Mouse (Mus musculus): ENCODE results near the gene Misp. TPM values are rescaled to one million over a fixed set of nuclear protein-coding genes. Genes with fewer than 3 reads are reported as not detected.

The Misp gene
- total RNA-seq, 2 experiments from 2014 or later = 0.20 to 4.2 TPM

- DNase-seq (ENCODE audit: low spot score in 2 of 2) = no peak
These were observed 45.8 kb downstream of the Misp start for GRCm38 (mm10) chr10:79866601-79867000.

GRCm38 (mm10) chr10:79871845-79872244 lies 51.1 kb downstream of the Misp start:
- no peak for DNase-seq (ENCODE audit: low spot score in 2 of 2)

GRCm38 (mm10) chr10:79872862-79873261 lies 52.1 kb downstream of the Misp start:
- DNase-seq (ENCODE audit: low spot score in 2 of 2) = no peak

GRCm38 (mm10) chr10:79873313-79873712 lies 52.5 kb downstream of the Misp start:
- no peak for DNase-seq (ENCODE audit: low spot score in 2 of 2)

GRCm38 (mm10) chr10:79873715-79874289 lies 53.0 kb downstream of the Misp start:
- DNase-seq (ENCODE audit: low spot score in 2 of 2) = no peak

- DNase-seq (ENCODE audit: low spot score in 2 of 2) = no peak
These were observed 53.6 kb downstream of the Misp start, which contains the start of the genes Prtn3 and Plppr3 for GRCm38 (mm10) chr10:79874290-79874862. Prtn3 (plus strand) TSS chr10:79874476. Plppr3 (minus strand) TSS chr10:79874634.

- DNase-seq (ENCODE audit: low spot score in 2 of 2) = no peak
These were observed 56.4 kb downstream of the Misp start for GRCm38 (mm10) chr10:79877174-79877573.

GRCm38 (mm10) chr10:79877757-79878156 lies 57.0 kb downstream of the Misp start:
- DNase-seq (ENCODE audit: low spot score in 2 of 2) = no peak

- DNase-seq (ENCODE audit: low spot score in 2 of 2) = no peak
These were observed 58.7 kb downstream of the Misp start for GRCm38 (mm10) chr10:79879527-79879926.

Small RNAs within 50 kb of the gene (microRNA-seq; reads per million reads assigned to microRNA genes)
- not detected for gene Mir6910

Other genes with a start within 250 kb of the Misp start
- gene Theg, start 233.7 kb upstream of the Misp start, total RNA-seq (2021) = not detected
- 1 to 10 TPM in 1 of 2 experiments, under 1 TPM in 1; 0.56 to 1.5 TPM for gene C2cd4c, start 207.0 kb upstream of the Misp start, total RNA-seq (2021)
- gene Shc2, start 183.1 kb upstream of the Misp start, total RNA-seq (2021) = 10 to 100 TPM in 1 of 2 experiments, 1 to 10 TPM in 1; 8.9 to 13.3 TPM
- not detected for gene Odf3l2, start 175.3 kb upstream of the Misp start, total RNA-seq (2021)
- under 1 TPM; 0.28 to 0.64 TPM for gene Madcam1, start 156.4 kb upstream of the Misp start, total RNA-seq (2021)
- gene Tpgs1, start 151.6 kb upstream of the Misp start, total RNA-seq (2021) = 10 to 100 TPM; 32.4 to 33.9 TPM
- gene Cdc34, start 138.8 kb upstream of the Misp start, total RNA-seq (2021) = 10 to 100 TPM; 72.6 to 78.1 TPM
- 1 to 10 TPM; 1.8 to 2.4 TPM for gene Gzmm, start 132.0 kb upstream of the Misp start, total RNA-seq (2021)
- 100 to 1,000 TPM; 504 to 513 TPM for gene Bsg, start 116.5 kb upstream of the Misp start, total RNA-seq (2021)
- 1 to 10 TPM; 8.9 to 9.3 TPM for gene Hcn2, start 104.4 kb upstream of the Misp start, total RNA-seq (2021)
- 10 to 100 TPM; 61.2 to 68.6 TPM for gene Polrmt, start 74.4 kb upstream of the Misp start, total RNA-seq (2021)
- not detected for gene Fgf22, start 65.9 kb upstream of the Misp start, total RNA-seq (2021)
- 10 to 100 TPM; 60.7 to 61.7 TPM for gene Rnf126, start 54.0 kb upstream of the Misp start, total RNA-seq (2021)
- gene Fstl3, start 43.7 kb upstream of the Misp start, total RNA-seq (2021) = 1 to 10 TPM; 6.7 to 7.1 TPM
- gene Prss57, start 30.0 kb upstream of the Misp start, total RNA-seq (2021) = under 1 TPM; 0.11 to 0.71 TPM
- gene Palm, start 27.4 kb upstream of the Misp start, total RNA-seq (2021) = 100 to 1,000 TPM in 1 of 2 experiments, 10 to 100 TPM in 1; 91.8 to 119 TPM
- gene Ptbp1, start 33.4 kb downstream of the Misp start, total RNA-seq (2021) = 100 to 1,000 TPM; 344 to 389 TPM
- gene Prtn3, start 53.5 kb downstream of the Misp start, total RNA-seq (2021) = 1 to 10 TPM; 2.2 to 7.0 TPM
- gene Plppr3, start 53.6 kb downstream of the Misp start, total RNA-seq (2021) = 10 to 100 TPM in 1 of 2 experiments, 1 to 10 TPM in 1; 8.6 to 14.8 TPM
- gene Elane, start 65.3 kb downstream of the Misp start, total RNA-seq (2021) = 1 to 10 TPM in 1 of 2 experiments, under 1 TPM in 1; 0.92 to 5.7 TPM
- 10 to 100 TPM; 13.7 to 25.6 TPM for gene Cfd, start 69.9 kb downstream of the Misp start, total RNA-seq (2021)
- 10 to 100 TPM; 64.1 to 64.7 TPM for gene Med16, start 87.9 kb downstream of the Misp start, total RNA-seq (2021)
- not detected for gene Gm26602, start 89.9 kb downstream of the Misp start, total RNA-seq (2021)
- 1 to 10 TPM in 1 of 2 experiments, under 1 TPM in 1; 0.87 to 1.6 TPM for gene Kiss1r, start 96.0 kb downstream of the Misp start, total RNA-seq (2021)
- 100 to 1,000 TPM; 119 to 133 TPM for gene R3hdm4, start 100.2 kb downstream of the Misp start, total RNA-seq (2021)
- gene Arid3a, start 106.1 kb downstream of the Misp start, total RNA-seq (2021) = 10 to 100 TPM; 12.6 to 15.9 TPM
- 10 to 100 TPM; 42.6 to 45.3 TPM for gene Wdr18, start 139.2 kb downstream of the Misp start, total RNA-seq (2021)
- gene Grin3b, start 149.7 kb downstream of the Misp start, total RNA-seq (2021) = under 1 TPM; 0.25 to 0.39 TPM
- 100 to 1,000 TPM; 146 to 147 TPM for gene Tmem259, start 163.3 kb downstream of the Misp start, total RNA-seq (2021)
- gene Cnn2, start 167.6 kb downstream of the Misp start, total RNA-seq (2021) = 10 to 100 TPM; 40.9 to 48.7 TPM
- 10 to 100 TPM; 21.9 to 23.0 TPM for gene Abca7, start 175.5 kb downstream of the Misp start, total RNA-seq (2021)
- 1 to 10 TPM; 7.1 to 8.5 TPM for gene Arhgap45, start 195.7 kb downstream of the Misp start, total RNA-seq (2021)
- 100 to 1,000 TPM; 103 to 112 TPM for gene Polr2e, start 218.8 kb downstream of the Misp start, total RNA-seq (2021)
- gene Gpx4, start 226.2 kb downstream of the Misp start, total RNA-seq (2021) = 100 to 1,000 TPM; 576 to 622 TPM